Mouse (Mus musculus) small intestine, adult 2 months (tissue): ENCODE results near the gene Mcee. TPM values are rescaled to one million over a fixed set of nuclear protein-coding genes. Genes with fewer than 3 reads are reported as not detected.

Experiments used
- H3K27ac ChIP-seq: fragments of 200-500 bp; 2 replicates; pipeline ENCODE4 v1.5.1; 2012; ENCODE audit warnings: low read depth, low read length, control low read depth, inconsistent platforms; ENCODE audit not compliant: insufficient read depth
- H3K27me3 ChIP-seq: fragments of 200-500 bp; 2 replicates; pipeline ENCODE4 v1.6.1; 2012; ENCODE audit warnings: mild to moderate bottlenecking, moderate library complexity, low read length, inconsistent platforms; ENCODE audit not compliant: control insufficient read depth, insufficient read depth
- H3K36me3 ChIP-seq: fragments of 200-500 bp; 2 replicates; pipeline ENCODE4 v1.6.1; 2012; ENCODE audit warnings: mild to moderate bottlenecking, low read length, control low read depth, inconsistent platforms; ENCODE audit not compliant: control insufficient read depth, insufficient read depth
- H3K4me1 ChIP-seq: fragments of 200-500 bp; 2 replicates; pipeline ENCODE4 v1.6.1; 2012; ENCODE audit warnings: low read length, inconsistent platforms, mixed read lengths; ENCODE audit not compliant: control insufficient read depth, insufficient read depth, insufficient read length
- H3K4me3 ChIP-seq: fragments of 200-500 bp; 2 replicates; pipeline ENCODE4 v1.5.1; 2012; ENCODE audit warnings: low read depth, mild to moderate bottlenecking, control low read depth, inconsistent platforms, low read length, moderate library complexity
- CTCF ChIP-seq: fragments of 200-500 bp; IDR thresholded peaks from 2 replicates; pipeline ENCODE4 v1.5.1; 2012; ENCODE audit warnings: low read depth, mild to moderate bottlenecking, control low read depth, inconsistent platforms, low read length, moderate library complexity, mixed read lengths; ENCODE audit not compliant: insufficient replicate concordance, insufficient read length; ENCODE audit errors: extremely low read depth
- POLR2A ChIP-seq: fragments of 200-500 bp; IDR thresholded peaks from 2 replicates; pipeline ENCODE4 v1.6.1; 2012; ENCODE audit warnings: low read depth, mild to moderate bottlenecking, control low read depth, inconsistent platforms, low read length, moderate library complexity
- WGBS: fragments of 180-500 bp; shearing (Covaris S2); methylation state at CpG from one replicate; pipeline ENCODE4 v1.1.7; 2018; 5-methylcytosine and 5-hydroxymethylcytosine counted together
- polyA plus RNA-seq: library from polyadenylated mRNA; depleted of rRNA; stranded (reverse); fragments of >200 nt; gene quantifications from 2 replicates; pipeline ENCODE4 v1.2.3, GENCODE M21; 2012

Gene Mcee
- polyA plus RNA-seq, 1 experiment = 10.6 TPM

DNA sequence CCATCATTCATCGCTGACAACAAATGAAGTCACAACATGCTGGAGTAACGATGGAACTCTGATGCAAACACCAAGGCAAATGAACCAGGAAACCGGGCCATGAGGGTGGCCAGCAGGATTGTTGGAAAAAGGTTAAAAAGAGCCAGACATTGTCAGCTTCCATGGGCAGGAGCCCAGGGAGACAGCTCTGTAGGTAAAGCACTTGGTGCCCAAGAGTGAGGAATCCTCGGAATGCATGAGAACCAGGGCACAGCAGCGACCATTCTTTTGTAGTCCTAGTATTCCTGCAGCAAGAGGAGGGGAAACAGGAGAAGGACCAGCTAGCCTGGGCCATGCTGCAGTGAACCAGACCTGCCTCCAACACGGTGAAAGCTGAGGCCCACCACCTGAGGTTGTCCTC lies 33.7 kb upstream of the Mcee start:
- TF ChIP-seq POLR2A (no peak), CTCF (no peak)
- H3K27ac ChIP-seq = no peak overlapping the region
- H3K4me1 ChIP-seq = no peaks in the 10 kb centered on the region
- H3K36me3 ChIP-seq = peaks cover 28% of the 10 kb centered on the region
- H3K27me3 ChIP-seq = no peaks in the 10 kb centered on the region
- WGBS = 88% methylated on average over 6 of the region's 6 CpGs
- no peak overlapping the region for H3K4me3 ChIP-seq

- no peaks in the 10 kb centered on the region for H3K4me1 ChIP-seq
- no peak overlapping the region for H3K27ac ChIP-seq
- TF ChIP-seq POLR2A (no peak), CTCF (no peak)
- H3K36me3 ChIP-seq = peaks cover 28% of the 10 kb centered on the region
- H3K4me3 ChIP-seq = no peak overlapping the region
- H3K27me3 ChIP-seq = no peaks in the 10 kb centered on the region
- WGBS = 67% methylated on average over 20 of the region's 20 CpGs
Measured at GRCm38 (mm10) chr7:64359943-64360585, 32.3 kb upstream of the Mcee start.

DNA sequence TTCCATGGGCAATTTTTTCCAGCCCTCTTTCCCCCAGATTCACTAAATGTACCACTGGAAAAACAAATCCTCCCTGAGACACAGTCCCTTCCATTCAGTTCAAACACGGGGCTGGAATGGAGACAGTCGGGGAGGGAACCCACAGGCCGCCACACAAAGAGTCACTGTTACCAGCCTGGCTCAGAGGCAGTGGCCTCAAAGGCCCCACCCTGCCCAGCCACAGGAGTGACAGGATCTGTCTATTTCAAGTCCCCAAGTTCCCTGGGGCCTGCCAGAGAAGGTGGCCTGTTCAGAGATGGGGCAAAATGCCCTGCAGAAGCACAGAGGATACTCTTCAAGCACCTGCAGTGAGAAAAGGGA lies 31.8 kb upstream of the Mcee start:
- Histone ChIP-seq H3K36me3 (peaks cover 28% of the 10 kb centered on the region), H3K27me3 (no peaks in the 10 kb centered on the region), H3K27ac (no peak overlapping the region), H3K4me1 (no peaks in the 10 kb centered on the region), H3K4me3 (no peak overlapping the region)
- TF ChIP-seq CTCF (no peak), POLR2A (no peak)
- WGBS = 31% methylated on average over 3 of the region's 3 CpGs

GRCm38 (mm10) chr7:64365863-64366262 lies 26.5 kb upstream of the Mcee start:
- H3K4me3 ChIP-seq = no peak overlapping the region
- TF ChIP-seq POLR2A = no peak
- no peak for TF ChIP-seq CTCF
- H3K36me3 ChIP-seq = peaks cover 35% of the 10 kb centered on the region
- 90% methylated on average over 5 of the region's 5 CpGs for WGBS
- no peak overlapping the region for H3K27ac ChIP-seq
- no peaks in the 10 kb centered on the region for H3K27me3 ChIP-seq
- H3K4me1 ChIP-seq = no peaks in the 10 kb centered on the region; the same call in 1 of the 2 replicates

DNA sequence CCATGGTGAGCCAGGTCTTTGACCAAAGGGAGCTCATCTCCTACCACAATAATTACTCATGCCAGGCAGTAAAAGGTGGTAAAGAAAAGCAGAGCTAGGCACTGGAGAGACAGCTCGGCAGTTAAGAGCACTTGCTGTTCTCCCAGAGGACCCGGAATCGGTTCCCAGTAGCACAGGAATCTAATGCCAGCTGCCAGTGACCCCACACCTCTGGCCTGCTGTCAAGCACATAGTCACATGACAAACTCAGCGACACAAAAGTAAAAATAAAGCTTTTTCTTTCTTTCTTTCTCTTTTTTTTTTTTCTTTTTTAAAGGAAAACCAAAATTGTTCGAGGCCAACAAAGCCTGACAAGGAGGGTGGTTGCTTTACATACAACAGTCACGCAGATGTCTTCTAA lies 22.6 kb upstream of the Mcee start:
- H3K4me1 ChIP-seq = peaks cover 2% of the 10 kb centered on the region
- TF ChIP-seq POLR2A (no peak), CTCF (no peak)
- H3K27ac ChIP-seq = no peak overlapping the region
- no peaks in the 10 kb centered on the region for H3K27me3 ChIP-seq
- no peak overlapping the region for H3K4me3 ChIP-seq
- H3K36me3 ChIP-seq = peaks cover 19% of the 10 kb centered on the region
- WGBS = 91% methylated on average over 6 of the region's 6 CpGs

GRCm38 (mm10) chr7:64371940-64372878 lies 20.2 kb upstream of the Mcee start:
- no peak overlapping the region for H3K27ac ChIP-seq
- H3K4me1 ChIP-seq = peaks cover 2% of the 10 kb centered on the region
- TF ChIP-seq POLR2A (no peak), CTCF (no peak)
- H3K36me3 ChIP-seq = peaks cover 15% of the 10 kb centered on the region
- WGBS = 93% methylated on average over 23 of the region's 23 CpGs
- no peaks in the 10 kb centered on the region for H3K27me3 ChIP-seq
- H3K4me3 ChIP-seq = no peak overlapping the region
